Mouse (Mus musculus) bone marrow, adult 2 months (tissue): ENCODE measurements around the gene Vps52. TPM values are rescaled to one million over a fixed set of nuclear protein-coding genes. Genes with fewer than 3 reads are reported as not detected.
A peak's percentile ranks its signal among the peaks of the same experiment; 100 is the strongest.
"Not testable (repeated sequence)": the region's sequence is repeated elsewhere in the genome, so short reads cannot be mapped to it uniquely, and the experiment has no call there.

Experiments used
- H3K27ac ChIP-seq: fragments of 200-500 bp; 2 replicates; pipeline ENCODE4 v1.5.1; 2012; ENCODE audit warnings: low read depth, mild to moderate bottlenecking, control low read depth, inconsistent platforms, low read length; ENCODE audit not compliant: control insufficient read depth, poor library complexity, insufficient read depth
- H3K4me1 ChIP-seq: fragments of 200-500 bp; 2 replicates; pipeline ENCODE4 v1.6.1; 2011; ENCODE audit warnings: low read length; ENCODE audit not compliant: control insufficient read depth, insufficient read depth
- H3K4me3 ChIP-seq: fragments of 200-500 bp; replicated peaks from 2 replicates; pipeline ENCODE3; 2011; ENCODE audit warnings: mild to moderate bottlenecking, low read depth, low read length, control low read depth; ENCODE audit not compliant: control insufficient read depth
- CTCF ChIP-seq: fragments of 200-500 bp; IDR thresholded peaks from 2 replicates; pipeline ENCODE4 v1.5.1; 2011; ENCODE audit warnings: low read length, control low read depth; ENCODE audit not compliant: control insufficient read depth, insufficient read depth
- POLR2A ChIP-seq: fragments of 200-500 bp; IDR thresholded peaks from 2 replicates; pipeline ENCODE4 v1.6.1; 2011; ENCODE audit warnings: low read depth, mild to moderate bottlenecking, control low read depth, low read length, borderline replicate concordance; ENCODE audit not compliant: control insufficient read depth
- WGBS: fragments of 180-500 bp; shearing (Covaris S2); methylation state at CpG from one replicate; pipeline ENCODE4 v1.1.7; 2018; 5-methylcytosine and 5-hydroxymethylcytosine counted together
- polyA plus RNA-seq: library from polyadenylated mRNA; stranded (reverse); fragments of >200 nt; gene quantifications from 2 replicates; pipeline ENCODE4 v1.2.4, GENCODE M21; 2011; ENCODE audit warnings: low replicate concordance; ENCODE audit not compliant: missing spikeins, insufficient read depth, insufficient read length

Vps52 gene
- polyA plus RNA-seq, 1 experiment = 23.1 TPM

- Histone ChIP-seq H3K4me1 (peaks cover 6% of the 10 kb centered on the region), H3K4me3 (peak overlapping the region; percentile 63), H3K27ac (peak overlapping the region; percentile 93)
- TF ChIP-seq POLR2A (peak; percentile 90), CTCF (no peak)
- WGBS = 0% methylated on average over 17 of the region's 17 CpGs
Observed at GRCm38 (mm10) chr17:33978631-33979031, 23.0 kb downstream of the Vps52 start.

- Histone ChIP-seq H3K4me3 (no peak overlapping the region), H3K27ac (peak overlapping the region; percentile 93), H3K4me1 (peaks cover 6% of the 10 kb centered on the region)
- TF ChIP-seq CTCF (no peak), POLR2A (no peak)
- 56% methylated on average over 6 of the region's 6 CpGs for WGBS
Observed at GRCm38 (mm10) chr17:33979512-33980050, 24.0 kb downstream of the Vps52 start.

DNA sequence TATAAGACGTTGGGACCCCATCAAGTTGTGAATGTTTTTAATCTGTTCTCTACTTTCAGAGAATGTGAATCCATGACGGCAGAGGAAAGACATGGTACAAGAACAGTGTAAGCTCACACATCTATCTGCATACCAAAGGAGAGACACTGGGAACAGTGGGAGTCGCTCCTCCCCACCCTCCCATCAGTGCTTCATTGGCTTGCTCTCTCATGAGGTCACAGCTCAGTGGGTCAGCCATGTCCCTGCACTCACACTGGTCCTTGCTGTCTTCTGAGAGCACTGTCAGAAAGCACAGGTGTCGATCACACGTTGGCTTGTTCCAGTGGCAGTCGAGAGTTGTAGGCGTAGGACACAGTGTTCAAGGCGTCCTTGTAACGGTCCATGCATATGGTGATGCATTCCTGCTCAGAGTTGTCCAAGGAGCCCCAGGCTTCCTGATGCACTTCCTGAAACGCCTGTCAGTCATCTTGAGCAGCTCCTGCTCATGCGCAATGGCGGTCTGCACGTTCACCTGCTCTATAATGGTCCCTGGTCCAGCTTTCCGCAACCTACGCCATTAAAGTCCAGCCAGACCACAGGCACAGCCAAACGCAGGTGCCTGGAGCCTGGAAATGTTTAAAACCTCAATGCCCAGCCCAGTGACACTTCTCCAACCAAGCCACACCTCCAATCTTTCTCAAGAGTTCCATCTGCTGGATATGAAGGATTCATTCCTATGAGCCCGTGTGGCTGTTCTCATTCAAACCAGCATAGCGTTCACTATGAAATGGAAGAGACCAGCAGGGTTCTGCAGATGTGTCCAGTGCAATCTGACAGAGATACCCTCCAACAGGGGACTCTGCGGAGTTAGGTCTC lies 24.8 kb downstream of the Vps52 start:
- 74% methylated on average over 19 of the region's 19 CpGs for WGBS
- Histone ChIP-seq H3K4me3 (no peak overlapping the region), H3K27ac (peak overlapping the region; percentile 60), H3K4me1 (peaks cover 6% of the 10 kb centered on the region)
- no peak for TF ChIP-seq CTCF
- no peak for TF ChIP-seq POLR2A

GRCm38 (mm10) chr17:33981192-33981909 lies 25.7 kb downstream of the Vps52 start:
- H3K4me1 ChIP-seq = not testable (repeated sequence)
- Histone ChIP-seq H3K4me3 (peak overlapping the region; percentile 68), H3K27ac (peak overlapping the region; percentile 87)
- WGBS = 1% methylated on average over 27 of the region's 27 CpGs
- TF ChIP-seq POLR2A (peak; percentile 45; the same call in 1 of the 2 replicates), CTCF (peak; percentile 53)

DNA sequence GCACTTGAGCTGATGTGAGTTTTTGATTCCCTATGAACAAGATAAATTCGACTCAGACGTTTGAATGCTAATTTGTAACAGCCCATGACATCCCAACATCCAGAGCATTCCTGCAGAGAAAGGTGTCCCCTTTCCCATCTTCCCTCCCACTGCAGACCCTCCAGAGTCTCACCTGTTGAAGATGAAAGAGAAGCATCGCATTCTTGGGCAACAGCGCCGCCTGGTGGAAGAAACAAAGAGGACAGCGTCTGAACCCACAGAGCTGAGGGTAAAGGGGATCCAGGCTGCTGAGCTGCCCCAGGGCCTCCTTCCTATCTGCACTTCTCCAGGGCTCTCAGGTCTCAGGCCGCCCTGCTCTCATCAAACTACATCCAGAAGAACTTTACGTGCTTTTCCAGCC lies 26.5 kb downstream of the Vps52 start:
- not testable (repeated sequence) for H3K27ac ChIP-seq, H3K4me1 ChIP-seq, H3K4me3 ChIP-seq
- peak; percentile 74 for TF ChIP-seq CTCF
- WGBS = 9% methylated on average over 8 of the region's 8 CpGs

DNA sequence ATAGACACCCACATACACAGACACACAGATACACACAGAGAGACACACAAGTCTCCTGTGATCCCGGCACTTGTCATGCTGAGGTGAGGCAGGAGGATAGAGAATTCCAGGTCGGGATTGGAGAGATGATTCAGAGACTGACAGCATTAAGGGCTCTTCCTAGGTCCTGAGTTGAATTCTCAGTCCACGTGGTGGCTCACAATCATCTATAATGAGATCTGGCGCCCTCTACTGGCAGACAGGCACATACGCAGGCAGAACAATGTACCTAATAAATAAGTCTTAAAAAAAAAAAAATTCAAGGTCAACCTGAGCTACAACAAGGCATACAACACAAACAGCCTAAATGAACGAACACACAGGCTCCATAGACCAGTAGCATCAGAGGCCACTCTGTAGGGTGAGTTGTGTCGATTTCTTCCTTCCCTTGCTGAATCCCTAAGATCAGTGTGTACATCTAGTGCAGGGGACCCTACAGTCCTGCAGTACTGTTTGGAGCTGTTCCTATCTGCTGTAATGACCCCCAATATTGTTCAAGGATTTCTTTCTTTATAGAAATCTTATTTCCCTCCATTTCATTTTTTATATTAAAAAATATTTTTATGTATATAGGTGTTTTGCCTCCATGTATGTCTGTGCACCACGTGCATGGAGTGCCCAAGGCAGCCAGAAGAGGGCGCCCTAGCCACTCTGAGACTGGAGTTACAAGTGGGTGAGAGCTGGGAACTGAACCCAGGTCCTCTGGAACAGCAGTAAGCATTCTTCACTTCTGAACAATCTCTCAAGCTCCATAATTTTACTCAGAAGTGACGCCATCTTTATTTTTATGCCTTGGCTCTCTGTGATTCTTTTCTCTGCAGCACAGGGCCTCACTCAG lies 36.4 kb downstream of the Vps52 start:
- Histone ChIP-seq H3K4me1 (no peaks in the 10 kb centered on the region), H3K4me3 (no peak overlapping the region), H3K27ac (no peak overlapping the region)
- TF ChIP-seq CTCF = peak; percentile 70
- TF ChIP-seq POLR2A = no peak
- WGBS = 34% methylated on average over 10 of the region's 10 CpGs

DNA sequence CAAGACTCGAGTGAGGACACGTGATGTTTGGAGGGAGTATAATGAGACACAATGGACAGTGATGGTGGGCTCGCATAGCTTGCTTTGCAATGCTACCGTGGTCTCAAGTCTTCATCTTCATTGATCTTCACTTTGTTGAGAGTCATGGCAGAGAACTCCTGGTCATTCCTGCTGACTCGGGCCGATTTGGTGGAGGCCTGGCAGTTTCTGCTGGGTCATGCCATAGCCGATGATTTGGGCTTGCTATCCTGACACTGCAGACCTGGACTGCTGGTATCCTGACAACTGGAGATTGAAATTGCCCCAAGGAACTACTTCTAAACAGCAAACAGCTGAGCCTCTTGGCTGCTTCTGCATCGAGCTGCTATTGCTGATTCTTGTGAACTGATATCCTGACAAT lies 39.3 kb downstream of the Vps52 start:
- 89% methylated on average over 8 of the region's 8 CpGs for WGBS
- H3K4me3 ChIP-seq = no peak overlapping the region
- H3K4me1 ChIP-seq = no peaks in the 10 kb centered on the region
- TF ChIP-seq POLR2A (no peak), CTCF (no peak)
- H3K27ac ChIP-seq = no peak overlapping the region
